Mouse (Mus musculus): ENCODE data around the gene Vmn1r200. TPM values are rescaled to one million over a fixed set of nuclear protein-coding genes. Genes with fewer than 3 reads are reported as not detected.
"Not testable (repeated sequence)": the region's sequence is repeated elsewhere in the genome, so short reads cannot be mapped to it uniquely, and the experiment has no call there.

Gene Vmn1r200
- total RNA-seq (2021), result not detected

DNA sequence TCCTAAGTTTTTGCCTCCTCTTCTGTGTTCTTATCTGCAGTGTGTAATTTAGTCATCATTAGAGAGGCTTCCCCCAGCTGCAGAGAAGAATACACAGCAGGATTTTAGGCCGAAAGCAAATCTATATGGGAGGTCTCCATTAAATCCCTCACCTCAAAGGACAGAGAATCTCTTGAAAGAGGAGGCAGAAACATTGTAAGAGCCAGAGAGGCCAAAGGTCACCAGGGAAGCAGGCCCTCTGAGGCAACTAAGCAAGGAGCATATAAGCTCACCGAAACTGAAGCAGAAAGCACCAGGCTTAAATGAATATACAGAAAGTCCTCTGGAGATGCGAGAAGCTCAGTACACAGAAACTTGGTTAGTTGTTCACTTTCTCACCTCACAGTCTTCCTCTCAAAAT is at the start of gene Vmn1r200:
Gene Vmn1r200 (plus strand): TSS at position 301 of the 400 bp plus-strand sequence.
- no peak for DNase-seq (ENCODE audit: extremely low spot score in 1 of 2, low spot score in 2 of 2)
- intact Hi-C loops (cut with DNase I), result no loop called here

- no peak for DNase-seq (ENCODE audit: extremely low spot score in 1 of 2, low spot score in 2 of 2)
- intact Hi-C loops (cut with DNase I), result no loop called here
Measured at GRCm38 (mm10) chr13:22350064-22350463, 40.1 kb upstream of the Vmn1r200 start, which contains the start of gene Vmn1r198. Gene Vmn1r198 (plus strand): TSS chr13:22350364.

DNA sequence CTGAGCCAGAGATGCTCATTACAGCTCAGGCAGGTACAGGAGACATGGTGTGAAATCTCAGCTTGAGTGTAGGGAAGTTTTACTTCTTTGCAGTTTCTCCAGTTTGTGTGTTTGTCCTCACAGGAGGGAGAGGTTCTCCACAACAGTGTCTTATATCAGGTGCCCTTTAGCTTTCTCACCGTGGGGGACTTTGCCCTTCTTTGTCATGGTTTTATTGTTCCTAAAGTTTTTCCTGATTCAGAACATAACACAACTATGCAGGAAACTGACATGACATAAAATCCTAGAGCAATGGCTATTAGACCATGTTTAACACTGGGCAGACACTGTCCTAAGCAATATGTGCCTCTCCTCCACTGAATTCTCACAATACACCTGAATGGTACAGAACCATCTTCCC is 39.4 kb upstream of the Vmn1r200 start:
- intact Hi-C loops (cut with DNase I), result no loop called here
- DNase-seq (ENCODE audit: extremely low spot score in 1 of 2, low spot score in 2 of 2), result no peak

- DNase-seq (ENCODE audit: extremely low spot score in 1 of 2, low spot score in 2 of 2), result no peak
- intact Hi-C loops (cut with DNase I), result no loop called here
Measured at GRCm38 (mm10) chr13:22379518-22379917, 10.7 kb upstream of the Vmn1r200 start, which contains the start of gene Vmn1r199. Gene Vmn1r199 (plus strand): TSS chr13:22379818.

DNA sequence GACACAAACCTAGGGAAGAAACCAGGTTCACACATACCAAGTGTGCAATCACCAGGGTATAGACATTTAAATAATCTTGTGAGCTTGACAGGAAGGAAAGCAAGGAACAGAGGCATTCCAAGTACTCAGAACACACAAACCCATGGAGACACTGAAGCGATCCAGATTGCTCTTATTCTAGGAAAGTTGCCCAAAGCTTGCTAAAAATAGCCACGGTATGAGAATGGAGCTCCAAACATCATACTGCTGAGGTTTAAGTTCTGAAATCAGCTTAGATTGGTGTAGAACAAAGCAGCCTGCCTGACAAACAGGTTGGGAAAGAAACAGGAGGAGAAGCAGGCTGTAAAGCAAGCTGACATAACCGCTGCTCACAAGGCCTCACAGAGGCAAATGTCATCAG is 9.0 kb upstream of the Vmn1r200 start:
- intact Hi-C loops (cut with DNase I), result not testable (repeated sequence)
- peak in 1 of 2 experiments; percentile 67 for DNase-seq (ENCODE audit: extremely low spot score in 1 of 2, low spot score in 2 of 2)

DNA sequence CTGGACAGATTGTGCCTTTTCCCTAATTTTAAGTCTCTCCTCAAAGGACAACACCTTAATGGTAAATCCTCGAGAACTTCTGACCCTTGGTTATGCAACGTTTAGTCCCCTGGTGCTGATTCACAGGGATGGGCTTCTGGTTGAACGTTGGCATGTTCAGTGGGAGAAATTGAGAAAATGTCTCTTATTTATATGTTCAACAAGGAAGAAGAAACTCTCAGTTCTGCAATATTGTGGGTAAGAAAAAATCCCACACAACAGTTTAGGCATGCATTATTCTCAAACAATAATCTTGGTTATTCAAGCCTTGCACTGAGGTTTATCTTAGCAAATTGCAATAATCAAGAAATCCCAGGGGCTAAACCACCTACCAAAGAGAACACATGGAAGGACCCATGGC is 6.8 kb upstream of the Vmn1r200 start:
- intact Hi-C loops (cut with DNase I), result no loop called here

GRCm38 (mm10) chr13:22387050-22387449 is 3.1 kb upstream of the Vmn1r200 start:
- intact Hi-C loops (cut with DNase I), result no loop called here
- no peak for DNase-seq (ENCODE audit: extremely low spot score in 1 of 2, low spot score in 2 of 2)

More for the DNA sequence above, 6.8 kb upstream of the Vmn1r200 start:
- DNase-seq (ENCODE audit: extremely low spot score in 1 of 2, low spot score in 2 of 2), result no peak

DNA sequence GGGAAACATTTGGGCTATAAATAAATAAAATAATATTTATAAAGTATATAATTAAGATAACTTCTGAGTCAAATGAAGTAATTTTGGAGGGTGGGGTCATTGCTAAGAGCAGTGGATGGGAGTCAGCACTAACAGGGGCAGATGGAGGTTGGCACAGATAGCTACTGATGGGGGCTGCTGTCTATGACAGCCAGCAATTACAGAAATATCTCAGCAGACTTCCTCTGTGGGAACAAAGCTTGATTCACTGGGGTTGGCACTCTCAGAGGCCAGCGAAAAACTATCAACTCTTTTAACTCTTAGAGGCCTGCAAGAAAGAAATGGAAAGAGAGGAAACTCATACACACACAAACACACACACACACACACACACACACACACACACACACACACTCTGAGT is 12.8 kb downstream of the Vmn1r200 start:
- intact Hi-C loops (cut with DNase I), result no loop called here
- no peak for DNase-seq (ENCODE audit: extremely low spot score in 1 of 2, low spot score in 2 of 2)

Other genes with a start within 250 kb of the Vmn1r200 start
- not detected for gene Vmn1r191, start 206.4 kb upstream of the Vmn1r200 start, total RNA-seq (2021)
- gene Vmn1r192, start 199.2 kb upstream of the Vmn1r200 start, total RNA-seq (2021), result not detected
- not detected for gene Vmn1r193, start 167.2 kb upstream of the Vmn1r200 start, total RNA-seq (2021)
- gene Vmn1r194, start 146.2 kb upstream of the Vmn1r200 start, total RNA-seq (2021), result not detected
- gene Vmn1r195, start 119.9 kb upstream of the Vmn1r200 start, total RNA-seq (2021), result not detected
- not detected for gene Vmn1r196, start 100.5 kb upstream of the Vmn1r200 start, total RNA-seq (2021)
- gene Vmn1r197, start 65.8 kb upstream of the Vmn1r200 start, total RNA-seq (2021), result not detected
- not detected for gene Vmn1r198, start 40.0 kb upstream of the Vmn1r200 start, total RNA-seq (2021)
- not detected for gene Vmn1r199, start 10.6 kb upstream of the Vmn1r200 start, total RNA-seq (2021)
- gene Vmn1r201, start 81.5 kb downstream of the Vmn1r200 start, total RNA-seq (2021), result not detected
- under 1 TPM in 1 of 2 experiments, not detected in 1; 0.06 TPM for gene Vmn1r202, start 115.0 kb downstream of the Vmn1r200 start, total RNA-seq (2021)
- gene Vmn1r203, start 127.7 kb downstream of the Vmn1r200 start, total RNA-seq (2021), result under 1 TPM in 1 of 2 experiments, not detected in 1; 0.04 TPM
- gene Vmn1r204, start 162.8 kb downstream of the Vmn1r200 start, total RNA-seq (2021), result not detected
- gene Vmn1r205, start 202.6 kb downstream of the Vmn1r200 start, total RNA-seq (2021), result not detected
- gene Vmn1r206, start 233.9 kb downstream of the Vmn1r200 start, total RNA-seq (2021), result not detected

Data from left cerebral cortex, postnatal 10 days (tissue).